Mouse (Mus musculus): ENCODE results near the gene Dicer1.
A peak's percentile ranks its signal among the peaks of the same experiment; 100 is the strongest.

Gene Dicer1

GRCm38 (mm10) chr12:104751814-104752765, at the start of gene Dicer1:
Dicer1 (minus strand) TSS chr12:104751952.
- DNase-seq, result peak; percentile 99

- no peak for DNase-seq
These were observed 47.6 kb upstream of the Dicer1 start for GRCm38 (mm10) chr12:104799365-104799764.

GRCm38 (mm10) chr12:104797905-104798304, 46.2 kb upstream of the Dicer1 start:
- no peak for DNase-seq

- no peak for DNase-seq
These were observed 45.1 kb upstream of the Dicer1 start for GRCm38 (mm10) chr12:104796635-104797378.

- peak in 1 of 2 experiments; percentile 43 for DNase-seq
These were observed 43.2 kb upstream of the Dicer1 start for GRCm38 (mm10) chr12:104794957-104795356.

- no peak for DNase-seq
These were observed 41.7 kb upstream of the Dicer1 start for GRCm38 (mm10) chr12:104793486-104793885.

GRCm38 (mm10) chr12:104777603-104778002, 25.9 kb upstream of the Dicer1 start:
- DNase-seq, result no peak

GRCm38 (mm10) chr12:104771941-104772340, 20.2 kb upstream of the Dicer1 start:
- DNase-seq, result peak in 1 of 2 experiments; percentile 13

- no peak for DNase-seq
These were observed 17.5 kb upstream of the Dicer1 start for GRCm38 (mm10) chr12:104769201-104769785.

GRCm38 (mm10) chr12:104767183-104767582, 15.4 kb upstream of the Dicer1 start:
- peak; percentile 20 to 35 for DNase-seq

- no peak for DNase-seq
These were observed 14.0 kb upstream of the Dicer1 start for GRCm38 (mm10) chr12:104765761-104766160.

GRCm38 (mm10) chr12:104765116-104765515, 13.4 kb upstream of the Dicer1 start:
- DNase-seq, result no peak

- DNase-seq, result no peak
These were observed 12.2 kb upstream of the Dicer1 start for GRCm38 (mm10) chr12:104763918-104764317.

- DNase-seq, result no peak
These were observed 9.7 kb upstream of the Dicer1 start for GRCm38 (mm10) chr12:104761411-104761810.

- no peak for DNase-seq
These were observed 6.3 kb upstream of the Dicer1 start for GRCm38 (mm10) chr12:104758066-104758465.

GRCm38 (mm10) chr12:104753686-104754085, 1.9 kb upstream of the Dicer1 start:
- DNase-seq, result no peak

GRCm38 (mm10) chr12:104751331-104751813, 380 bp downstream of the Dicer1 start:
- peak in 1 of 2 experiments; percentile 60 for DNase-seq

- no peak for DNase-seq
These were observed 2.8 kb downstream of the Dicer1 start for GRCm38 (mm10) chr12:104748946-104749345.

GRCm38 (mm10) chr12:104747252-104747651, 4.5 kb downstream of the Dicer1 start:
- no peak for DNase-seq

GRCm38 (mm10) chr12:104746601-104747000, 5.2 kb downstream of the Dicer1 start:
- DNase-seq, result no peak

- DNase-seq, result no peak
These were observed 8.1 kb downstream of the Dicer1 start for GRCm38 (mm10) chr12:104743687-104744086.

- no peak for DNase-seq
These were observed 9.5 kb downstream of the Dicer1 start for GRCm38 (mm10) chr12:104742247-104742646.
